Mouse (Mus musculus) midbrain, embryonic 12.5 days (tissue): ENCODE results near the gene Tmem212. TPM values are rescaled to one million over a fixed set of nuclear protein-coding genes. Genes with fewer than 3 reads are reported as not detected.
"Not testable (repeated sequence)": the region's sequence is repeated elsewhere in the genome, so short reads cannot be mapped to it uniquely, and the experiment has no call there.

Experiments
- ATAC-seq: fragments of 200-750 bp; cut with Nextera tagmentation; 2 replicates; pipeline ENCODE4 v1.8.0; 2017; ENCODE audit warnings: low read depth, moderate TSS enrichment, moderate library complexity; ENCODE audit not compliant: low FRiP score
- H3K27ac ChIP-seq: fragments of 300-500 bp; sonication (generic); replicated peaks from 2 replicates; pipeline ENCODE4 v1.5.1; 2016; ENCODE audit warnings: mild to moderate bottlenecking
- H3K27me3 ChIP-seq: fragments of 300-500 bp; sonication (generic); 2 replicates; pipeline ENCODE4 v1.6.1; 2016; ENCODE audit warnings: mild to moderate bottlenecking
- H3K36me3 ChIP-seq: fragments of 300-500 bp; sonication (generic); 2 replicates; pipeline ENCODE4 v1.6.1; 2016
- H3K4me1 ChIP-seq: fragments of 300-500 bp; sonication (generic); 2 replicates; pipeline ENCODE4 v1.6.1; 2016
- H3K4me2 ChIP-seq: fragments of 300-500 bp; sonication (generic); replicated peaks from 2 replicates; pipeline ENCODE4 v1.6.1; 2016; ENCODE audit warnings: mild to moderate bottlenecking, moderate library complexity
- H3K4me3 ChIP-seq: fragments of 300-500 bp; sonication (generic); 2 replicates; pipeline ENCODE4 v1.5.1; 2016; ENCODE audit warnings: mild to moderate bottlenecking
- H3K9ac ChIP-seq: fragments of 300-500 bp; sonication (generic); replicated peaks from 2 replicates; pipeline ENCODE4 v1.6.1; 2016; ENCODE audit warnings: mild to moderate bottlenecking, moderate library complexity
- H3K9me3 ChIP-seq: fragments of 300-500 bp; sonication (generic); 2 replicates; pipeline ENCODE4 v1.6.1; 2016; ENCODE audit warnings: mild to moderate bottlenecking
- WGBS: fragments of 180-500 bp; shearing (Covaris S2); methylation state at CpG from one replicate; pipeline ENCODE4 v1.1.7; 2016; 5-methylcytosine and 5-hydroxymethylcytosine counted together
- polyA plus RNA-seq: library from polyadenylated mRNA; unstranded; fragments of >200 nt; fragmentation: Nextera tagmentation; extraction: Ambion mirVana; gene quantifications from 2 replicates; pipeline ENCODE4 v1.2.1, GENCODE M21; 2016

The Tmem212 gene
- polyA plus RNA-seq, result not detected in 2 replicates

DNA sequence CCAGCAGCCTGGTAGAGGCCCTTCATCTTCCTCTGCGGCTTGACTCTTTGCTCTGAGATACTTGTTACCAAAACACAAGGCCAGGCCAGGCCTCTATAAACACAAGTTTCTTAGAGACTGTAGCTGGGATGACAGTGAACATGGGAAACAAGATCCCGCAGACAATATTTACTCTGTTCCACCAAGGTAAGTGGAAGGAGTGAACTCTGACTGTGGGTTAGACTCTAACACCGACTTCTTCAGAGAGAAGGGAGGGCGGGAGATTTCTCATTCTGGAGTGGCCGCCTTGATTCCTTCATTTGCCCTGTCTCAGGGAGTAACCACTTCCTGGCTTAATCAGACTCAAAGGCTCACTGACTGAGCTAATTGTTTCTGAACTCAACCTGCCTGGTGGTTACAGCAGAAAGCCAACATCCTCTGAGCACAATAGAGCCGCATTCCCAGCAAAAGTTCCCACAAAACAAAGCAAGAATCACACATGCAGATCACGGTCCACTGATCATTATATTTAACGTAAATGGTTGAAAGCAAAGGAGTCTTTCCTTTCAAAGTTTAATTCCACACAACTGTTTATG is at the start of gene Tmem212:
Gene Tmem212, minus strand, starts transcription at position 51 of the 575 bp plus-strand sequence.
- WGBS, result 73% methylated on average over 8 of the region's 8 CpGs
- H3K36me3 ChIP-seq, result no peaks in the 10 kb centered on the region
- ATAC-seq, result no peak
- no peak within 1 kb of the TSS for H3K4me2 ChIP-seq
- H3K27me3 ChIP-seq, result no peaks in the 10 kb centered on the region
- H3K27ac ChIP-seq, result no peak within 1 kb of the TSS
- no peak within 1 kb of the TSS for H3K9ac ChIP-seq
- no peaks in the 10 kb centered on the region for H3K4me1 ChIP-seq
- no peak within 1 kb of the TSS for H3K4me3 ChIP-seq
- no peaks in the 10 kb centered on the region for H3K9me3 ChIP-seq

DNA sequence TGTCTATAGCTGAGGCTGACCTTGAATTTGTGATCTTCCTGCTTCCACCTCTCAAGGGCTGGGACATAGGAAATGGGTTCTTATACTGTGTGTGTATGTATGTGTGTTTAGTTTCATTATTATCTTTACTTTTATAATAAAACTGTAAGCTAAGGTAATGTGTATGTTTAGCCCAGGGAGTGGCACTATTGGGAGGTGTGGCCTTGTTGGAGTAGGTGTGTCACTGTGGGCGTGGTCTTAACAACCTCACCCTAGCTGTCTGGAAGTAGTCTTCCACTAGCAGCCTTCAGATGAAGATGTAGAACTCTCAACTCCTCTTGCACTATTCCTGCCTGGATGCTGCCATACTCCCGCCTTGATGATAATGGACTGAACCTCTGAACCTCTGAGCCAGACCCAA is 49.2 kb upstream of the Tmem212 start:
- not testable (repeated sequence) for ATAC-seq, H3K4me1 ChIP-seq, H3K27ac ChIP-seq, H3K4me3 ChIP-seq, H3K27me3 ChIP-seq, H3K9me3 ChIP-seq, H3K9ac ChIP-seq, H3K4me2 ChIP-seq, H3K36me3 ChIP-seq
- WGBS, result 78% methylated on average over 2 of the region's 2 CpGs

DNA sequence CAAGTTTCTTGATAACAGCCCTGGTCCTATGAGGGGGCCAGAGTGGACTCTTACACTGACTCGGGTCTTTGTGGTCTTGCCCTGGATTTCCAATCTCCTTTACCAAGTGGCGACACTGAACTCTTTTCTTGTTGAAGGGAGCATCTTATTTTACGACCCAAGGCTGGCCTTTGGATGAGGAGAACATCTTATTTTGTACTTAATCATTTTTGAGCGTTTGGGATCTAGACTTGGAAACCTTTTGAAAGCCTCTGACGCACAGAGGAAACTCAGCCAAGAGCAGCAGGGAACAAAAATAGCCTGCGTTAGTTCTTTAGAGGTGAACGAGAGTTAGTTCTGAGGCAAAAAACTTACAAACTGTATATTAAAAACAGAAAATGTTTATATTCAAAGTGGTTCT is 46.8 kb upstream of the Tmem212 start:
- Histone ChIP-seq H3K4me1 (peaks cover 14% of the 10 kb centered on the region), H3K4me2 (no peak overlapping the region), H3K27ac (no peak overlapping the region), H3K36me3 (no peaks in the 10 kb centered on the region), H3K27me3 (peaks cover 12% of the 10 kb centered on the region), H3K9ac (no peak overlapping the region), H3K4me3 (no peak overlapping the region), H3K9me3 (no peaks in the 10 kb centered on the region)
- WGBS, result 91% methylated on average over 7 of the region's 7 CpGs
- no peak for ATAC-seq

- Histone ChIP-seq H3K4me1 (peaks cover 16% of the 10 kb centered on the region), H3K9ac (no peak overlapping the region), H3K4me3 (no peak overlapping the region), H3K4me2 (no peak overlapping the region), H3K9me3 (no peaks in the 10 kb centered on the region), H3K36me3 (no peaks in the 10 kb centered on the region), H3K27ac (no peak overlapping the region), H3K27me3 (peaks cover 20% of the 10 kb centered on the region)
- no peak for ATAC-seq
- WGBS, result 85% methylated on average over 3 of the region's 3 CpGs
These were observed 45.5 kb upstream of the Tmem212 start for GRCm38 (mm10) chr3:27941634-27942033.

DNA sequence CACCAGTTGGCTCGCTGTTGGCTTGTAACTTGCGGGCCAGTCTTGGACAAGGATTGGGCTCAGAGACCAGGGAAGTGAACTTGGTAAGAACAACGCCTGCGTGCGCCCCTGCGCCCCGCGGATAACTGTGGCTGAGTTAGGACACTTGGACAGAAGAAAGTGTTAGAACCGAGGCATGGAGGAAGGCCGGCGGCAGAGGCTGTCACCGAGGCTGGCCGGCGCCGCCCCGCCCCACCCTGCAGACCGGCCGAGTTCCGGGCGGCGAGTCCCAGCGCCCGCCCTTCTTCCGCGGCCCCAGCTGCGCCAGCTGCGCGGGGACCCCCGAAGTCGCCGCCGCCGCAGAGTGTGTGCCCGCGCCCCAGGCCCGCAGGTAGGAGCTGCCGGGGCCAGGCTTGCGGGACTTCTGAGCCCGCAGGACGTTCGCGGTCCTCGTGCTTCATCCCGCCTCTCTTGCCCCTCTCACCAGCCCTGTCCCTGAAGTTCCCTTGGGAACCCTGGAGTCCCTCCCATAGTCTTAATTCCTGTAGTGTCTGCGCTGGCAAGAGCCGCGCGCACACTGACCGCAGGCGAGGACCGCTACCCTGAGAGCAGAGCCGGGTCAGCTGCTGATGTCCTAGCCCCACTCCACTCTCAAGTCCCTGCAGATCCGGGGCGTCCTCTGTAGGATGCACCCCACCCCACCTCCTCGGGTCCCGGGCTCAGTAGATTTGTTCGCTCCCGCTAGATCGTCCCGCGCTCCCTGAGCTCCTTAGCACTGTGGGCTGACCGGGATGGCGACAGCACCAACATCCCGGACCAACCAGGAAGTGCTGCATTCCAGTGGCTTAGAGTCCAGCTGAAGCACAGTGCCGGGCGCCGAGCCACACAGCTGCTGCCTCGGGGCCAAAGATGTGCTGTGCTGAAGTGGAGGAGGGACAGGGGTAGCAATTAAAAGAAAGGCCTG is 42.5 kb upstream of the Tmem212 start, which contains the start of gene Pld1:
Gene Pld1, plus strand, starts transcription at position 315 of the 943 bp plus-strand sequence.
- Histone ChIP-seq H3K27me3 (peaks cover 20% of the 10 kb centered on the region), H3K27ac (no peak within 1 kb of the TSS), H3K36me3 (no peaks in the 10 kb centered on the region), H3K4me2 (peak within 1 kb of the TSS; percentile 93), H3K9ac (peak within 1 kb of the TSS; percentile 59), H3K4me1 (peaks cover 16% of the 10 kb centered on the region), H3K4me3 (peak within 1 kb of the TSS; percentile 53), H3K9me3 (no peaks in the 10 kb centered on the region)
- peak; percentile 88 for ATAC-seq
- under 1% methylated on average over 67 of the region's 68 CpGs for WGBS

GRCm38 (mm10) chr3:27937144-27938110 is 41.3 kb upstream of the Tmem212 start:
- peaks cover 20% of the 10 kb centered on the region for H3K27me3 ChIP-seq
- H3K4me1 ChIP-seq, result peaks cover 16% of the 10 kb centered on the region
- no peak for ATAC-seq
- H3K9me3 ChIP-seq, result no peaks in the 10 kb centered on the region
- peak overlapping the region; percentile 93; the same call in 1 of the 2 replicates for H3K4me2 ChIP-seq
- 78% methylated on average over 13 of the region's 13 CpGs for WGBS
- no peak overlapping the region; the same call in 1 of the 2 replicates for H3K9ac ChIP-seq
- no peak overlapping the region for H3K27ac ChIP-seq
- H3K4me3 ChIP-seq, result no peak overlapping the region
- H3K36me3 ChIP-seq, result no peaks in the 10 kb centered on the region

- Histone ChIP-seq H3K4me3 (no peak overlapping the region), H3K27ac (no peak overlapping the region), H3K9me3 (no peaks in the 10 kb centered on the region), H3K27me3 (peaks cover 20% of the 10 kb centered on the region), H3K4me2 (no peak overlapping the region), H3K4me1 (peaks cover 16% of the 10 kb centered on the region), H3K9ac (no peak overlapping the region), H3K36me3 (no peaks in the 10 kb centered on the region)
- no peak for ATAC-seq
- WGBS, result 79% methylated on average over 5 of the region's 5 CpGs
These were observed 40.6 kb upstream of the Tmem212 start for GRCm38 (mm10) chr3:27936731-27937130.

- Histone ChIP-seq H3K4me3 (no peak overlapping the region), H3K27me3 (peaks cover 20% of the 10 kb centered on the region), H3K27ac (no peak overlapping the region), H3K36me3 (no peaks in the 10 kb centered on the region), H3K9me3 (no peaks in the 10 kb centered on the region), H3K4me2 (no peak overlapping the region), H3K9ac (no peak overlapping the region), H3K4me1 (peaks cover 16% of the 10 kb centered on the region)
- no peak for ATAC-seq
- WGBS, result 58% methylated on average over 3 of the region's 3 CpGs
These were observed 39.5 kb upstream of the Tmem212 start for GRCm38 (mm10) chr3:27935644-27936043.

DNA sequence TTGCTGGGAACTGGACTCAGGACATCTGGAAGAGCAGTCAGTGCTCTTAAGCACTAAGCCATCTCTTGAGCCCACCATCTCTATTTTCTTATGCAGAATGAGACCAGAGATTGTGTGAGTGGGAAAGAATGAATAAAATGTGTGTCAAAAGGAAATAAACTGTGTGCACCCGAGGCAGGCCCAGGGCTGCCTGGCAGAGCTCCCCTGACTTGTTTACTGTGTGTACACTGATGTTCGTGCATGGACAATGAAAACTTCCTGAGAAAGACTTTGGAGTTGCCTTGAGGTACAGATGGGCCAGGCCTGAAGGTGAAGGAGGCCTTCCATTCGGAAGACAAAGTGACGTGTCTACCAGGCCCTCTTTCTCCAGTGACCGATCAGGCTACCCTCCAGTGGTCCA is 36.2 kb upstream of the Tmem212 start:
- Histone ChIP-seq H3K4me3 (no peak overlapping the region), H3K4me1 (no peaks in the 10 kb centered on the region), H3K4me2 (no peak overlapping the region), H3K27ac (no peak overlapping the region), H3K36me3 (no peaks in the 10 kb centered on the region), H3K9ac (no peak overlapping the region), H3K27me3 (peaks cover 3% of the 10 kb centered on the region; the same call in 1 of the 2 replicates), H3K9me3 (no peaks in the 10 kb centered on the region)
- no peak for ATAC-seq
- 90% methylated on average over 5 of the region's 5 CpGs for WGBS

DNA sequence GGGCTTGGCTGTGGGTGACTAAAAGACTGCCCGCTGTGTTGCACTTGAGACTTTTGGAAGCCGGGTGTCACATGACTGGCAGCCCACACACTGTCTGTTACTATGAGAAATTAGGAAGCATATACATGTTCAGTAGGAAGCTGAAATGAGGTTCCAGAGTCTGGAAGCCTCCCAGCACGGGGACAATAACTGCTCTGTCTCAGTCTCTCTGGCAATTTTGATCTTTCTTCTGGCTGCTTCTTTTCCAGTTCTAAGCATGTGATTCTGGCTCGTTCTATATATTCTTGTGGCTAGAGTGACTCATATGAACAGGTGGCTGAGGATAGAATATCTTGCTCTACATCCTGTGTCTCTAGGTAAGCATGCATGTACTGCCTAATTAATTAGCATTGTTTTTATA is 33.1 kb upstream of the Tmem212 start:
- Histone ChIP-seq H3K27ac (no peak overlapping the region), H3K36me3 (no peaks in the 10 kb centered on the region), H3K4me2 (no peak overlapping the region), H3K27me3 (no peaks in the 10 kb centered on the region), H3K9ac (no peak overlapping the region), H3K4me1 (no peaks in the 10 kb centered on the region), H3K9me3 (no peaks in the 10 kb centered on the region), H3K4me3 (no peak overlapping the region)
- 87% methylated on average over 4 of the region's 4 CpGs for WGBS
- ATAC-seq, result no peak

GRCm38 (mm10) chr3:27924037-27924436 is 27.9 kb upstream of the Tmem212 start:
- no peaks in the 10 kb centered on the region for H3K9me3 ChIP-seq
- no peak overlapping the region for H3K27ac ChIP-seq
- no peak overlapping the region for H3K9ac ChIP-seq
- WGBS, result 96% methylated on average over 3 of the region's 3 CpGs
- no peak overlapping the region for H3K4me3 ChIP-seq
- no peaks in the 10 kb centered on the region for H3K4me1 ChIP-seq
- no peak for ATAC-seq
- no peak overlapping the region for H3K4me2 ChIP-seq
- H3K36me3 ChIP-seq, result no peaks in the 10 kb centered on the region
- no peaks in the 10 kb centered on the region for H3K27me3 ChIP-seq
